Mouse (Mus musculus) brain, embryonic 14.5 days (tissue): ENCODE measurements around the gene Atp1b2.

Experiments used
- CTCF ChIP-seq: fragments of 200-500 bp; IDR thresholded peaks from 2 replicates; pipeline ENCODE4 v1.5.1; 2012; ENCODE audit warnings: inconsistent platforms, mild to moderate bottlenecking, moderate library complexity, borderline replicate concordance; ENCODE audit not compliant: insufficient read depth, insufficient read length; ENCODE audit errors: extremely low read depth
- POLR2A ChIP-seq: fragments of 200-500 bp; IDR thresholded peaks from 2 replicates; pipeline ENCODE4 v1.6.1; 2012; ENCODE audit warnings: mild to moderate bottlenecking, inconsistent platforms, borderline replicate concordance; ENCODE audit not compliant: poor library complexity, insufficient read depth, insufficient read length, severe bottlenecking; ENCODE audit errors: extremely low read depth

DNA sequence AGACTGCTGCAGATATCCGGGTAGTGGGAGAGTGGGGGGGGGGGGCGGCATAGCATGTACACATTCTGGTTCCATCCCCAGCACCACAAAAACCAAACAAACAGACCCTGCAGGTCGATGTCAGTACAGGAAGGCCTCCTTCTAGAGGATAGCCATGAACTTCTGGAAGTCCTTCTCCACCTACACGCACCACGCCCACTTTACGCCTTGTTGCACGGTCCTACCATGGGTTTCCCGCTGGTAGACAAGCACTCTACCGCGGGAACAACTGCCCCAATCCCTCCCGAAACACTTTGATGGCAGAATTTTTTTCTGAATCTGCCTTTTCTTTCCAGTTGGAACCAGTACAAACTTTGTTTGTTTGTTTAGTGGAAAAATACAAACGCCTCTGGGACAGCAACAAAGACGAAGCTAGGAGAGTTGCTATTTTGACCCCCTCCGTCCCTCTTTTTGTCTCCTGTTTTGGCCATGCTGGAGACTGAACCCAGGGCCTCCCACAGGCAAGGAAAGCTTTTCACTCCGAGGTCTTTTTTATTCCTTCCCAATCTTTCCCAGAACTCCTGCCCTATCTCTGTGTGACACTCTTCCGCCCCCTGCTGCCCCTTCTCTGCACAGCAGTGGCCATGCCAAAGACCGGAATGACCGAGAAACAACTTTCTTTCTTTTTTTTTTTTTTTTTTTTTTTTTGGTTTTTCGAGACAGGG is 8.0 kb upstream of the Atp1b2 start:
- peak; percentile 88 for TF ChIP-seq CTCF
- no peak for TF ChIP-seq POLR2A
